Mouse (Mus musculus): ENCODE data around the gene Isoc2a.

GRCm38 (mm10) chr7:4865090-4865489 is 11.9 kb upstream of the Isoc2a start:
- TF ChIP-seq POLR2A (IDR thresholded peaks at IDR 0.05; ENCODE audit: extremely low read depth, insufficient read depth, low read length) (no peak), CTCF (IDR thresholded peaks at IDR 0.05; ENCODE audit: low read depth, low read length) (peak; percentile 68)

Data from liver, adult 2 months (tissue).